Mouse (Mus musculus) megakaryocyte, embryonic 14.5 days (primary cell): ENCODE measurements around the gene Hmgb1.
"Not testable (repeated sequence)": the region's sequence is repeated elsewhere in the genome, so short reads cannot be mapped to it uniquely, and the experiment has no call there.

Source experiments
- FLI1 ChIP-seq: IDR thresholded peaks from 2 replicates; pipeline ENCODE4 v1.6.1; 2012; ENCODE audit warnings: low read length, inconsistent platforms, mixed read lengths
- GATA1 ChIP-seq: IDR thresholded peaks from 3 replicates; pipeline ENCODE4 v1.6.1; 2012; ENCODE audit warnings: mixed read lengths, low read length, inconsistent platforms, borderline replicate concordance

- not testable (repeated sequence) for TF ChIP-seq GATA1, FLI1
Observed at GRCm38 (mm10) chr5:149138087-149138486, 46.2 kb downstream of the Hmgb1 start.
